Mouse (Mus musculus) lung, embryonic 14.5 days (tissue): ENCODE results near the gene Fam193b. TPM values are rescaled to one million over a fixed set of nuclear protein-coding genes. Genes with fewer than 3 reads are reported as not detected.
A peak's percentile ranks its signal among the peaks of the same experiment; 100 is the strongest.

Experiments used
- ATAC-seq: fragments of 200-750 bp; cut with Nextera tagmentation; 2 replicates; pipeline ENCODE4 v1.8.0; 2017; ENCODE audit warnings: mild to moderate bottlenecking, moderate TSS enrichment, moderate library complexity; ENCODE audit not compliant: insufficient read depth
- DNase-seq: peaks from one replicate; pipeline ENCODE4 v3.0.0-alpha.2; 2015
- H3K27ac ChIP-seq: fragments of 300-500 bp; sonication (generic); 2 replicates; pipeline ENCODE4 v1.5.1; 2014; ENCODE audit warnings: low read depth, mild to moderate bottlenecking, moderate library complexity
- H3K27me3 ChIP-seq: fragments of 300-500 bp; sonication (generic); 2 replicates; pipeline ENCODE4 v1.6.1; 2014; ENCODE audit warnings: low read length, control low read depth; ENCODE audit not compliant: insufficient read depth
- H3K36me3 ChIP-seq: fragments of 300-500 bp; sonication (generic); 2 replicates; pipeline ENCODE4 v1.6.1; 2014; ENCODE audit warnings: control low read depth; ENCODE audit not compliant: insufficient read depth
- H3K4me1 ChIP-seq: fragments of 300-500 bp; sonication (generic); 2 replicates; pipeline ENCODE4 v1.6.1; 2014; ENCODE audit warnings: antibody characterized with exemption, control low read depth; ENCODE audit not compliant: insufficient read depth
- H3K4me2 ChIP-seq: fragments of 300-500 bp; sonication (generic); 2 replicates; pipeline ENCODE4 v1.6.1; 2014; ENCODE audit warnings: mild to moderate bottlenecking
- H3K4me3 ChIP-seq: fragments of 300-500 bp; sonication (generic); 2 replicates; pipeline ENCODE4 v1.5.1; 2014; ENCODE audit warnings: low read depth, low read length
- H3K9ac ChIP-seq: fragments of 300-500 bp; sonication (generic); 2 replicates; pipeline ENCODE4 v1.6.1; 2014
- H3K9me3 ChIP-seq: fragments of 300-500 bp; sonication (generic); 2 replicates; pipeline ENCODE4 v1.6.1; 2016; ENCODE audit warnings: low read depth, low read length, control low read depth
- CTCF ChIP-seq: IDR thresholded peaks from 2 replicates; pipeline ENCODE4 v1.5.1; 2016; ENCODE audit warnings: antibody characterized with exemption, low read depth
- WGBS: fragments of 180-500 bp; shearing (Covaris S2); extraction: QIAGEN DNeasy Blood & Tissue Kit; methylation state at CpG from one replicate; pipeline ENCODE4 v1.1.7; 2014; 5-methylcytosine and 5-hydroxymethylcytosine counted together
- polyA plus RNA-seq: library from polyadenylated mRNA; unstranded; fragments of >200 nt; fragmentation: Nextera tagmentation; extraction: Ambion mirVana; gene quantifications from 2 replicates; pipeline ENCODE4 v1.2.1, GENCODE M21; 2014

Gene Fam193b
- polyA plus RNA-seq, 1 experiment from 2014 or later: 38.4 TPM

- no peaks in the 10 kb centered on the region for H3K27me3 ChIP-seq
- no peaks in the 10 kb centered on the region; the same call in 1 of the 2 replicates for H3K4me1 ChIP-seq
- DNase-seq (no peak), ATAC-seq (no peak)
- no peak overlapping the region for H3K4me2 ChIP-seq
- 84% methylated on average over 3 of the region's 3 CpGs for WGBS
- TF ChIP-seq CTCF: no peak
- no peak overlapping the region for H3K4me3 ChIP-seq
- no peak overlapping the region for H3K9ac ChIP-seq
- no peak overlapping the region for H3K27ac ChIP-seq
- H3K36me3 ChIP-seq: peaks cover 38% of the 10 kb centered on the region
- H3K9me3 ChIP-seq: no peaks in the 10 kb centered on the region
These were observed 33.7 kb upstream of the Fam193b start for GRCm38 (mm10) chr13:55604606-55605005.

- TF ChIP-seq CTCF: peak; percentile 96
- Histone ChIP-seq H3K4me1 (no peaks in the 10 kb centered on the region; the same call in 1 of the 2 replicates), H3K36me3 (peaks cover 29% of the 10 kb centered on the region), H3K4me3 (no peak overlapping the region), H3K4me2 (no peak overlapping the region), H3K9ac (no peak overlapping the region), H3K27me3 (no peaks in the 10 kb centered on the region), H3K9me3 (no peaks in the 10 kb centered on the region), H3K27ac (no peak overlapping the region)
- ATAC-seq (no peak), DNase-seq (peak; percentile 93)
- 4% methylated on average over 3 of the region's 3 CpGs for WGBS
These were observed 30.7 kb upstream of the Fam193b start for GRCm38 (mm10) chr13:55601611-55602010.

GRCm38 (mm10) chr13:55600657-55601056 is 29.7 kb upstream of the Fam193b start:
- DNase-seq: peak; percentile 21
- H3K27ac ChIP-seq: no peak overlapping the region

GRCm38 (mm10) chr13:55599566-55600540 is 28.9 kb upstream of the Fam193b start, which contains the start of gene B4galt7:
Gene B4galt7 (plus strand): TSS chr13:55599896.
- H3K4me2 ChIP-seq: peak within 1 kb of the TSS; percentile 74
- H3K4me3 ChIP-seq: peak within 1 kb of the TSS; percentile 89
- H3K27me3 ChIP-seq: no peaks in the 10 kb centered on the region
- WGBS: 7% methylated on average over 49 of the region's 51 CpGs
- peak within 1 kb of the TSS; percentile 33; the same call in 1 of the 2 replicates for H3K27ac ChIP-seq
- H3K9ac ChIP-seq: peak within 1 kb of the TSS; percentile 81
- TF ChIP-seq CTCF: no peak
- ATAC-seq (peak; percentile 95), DNase-seq (peak; percentile 86)
- peaks cover 37% of the 10 kb centered on the region for H3K36me3 ChIP-seq
- no peaks in the 10 kb centered on the region; the same call in 1 of the 2 replicates for H3K4me1 ChIP-seq
- H3K9me3 ChIP-seq: no peaks in the 10 kb centered on the region

More at GRCm38 (mm10) chr13:55600657-55601056, 29.7 kb upstream of the Fam193b start:
- Histone ChIP-seq H3K36me3 (peaks cover 29% of the 10 kb centered on the region), H3K4me1 (no peaks in the 10 kb centered on the region; the same call in 1 of the 2 replicates), H3K4me3 (peak overlapping the region; percentile 89), H3K4me2 (peak overlapping the region; percentile 74), H3K27me3 (no peaks in the 10 kb centered on the region), H3K9me3 (no peaks in the 10 kb centered on the region), H3K9ac (peak overlapping the region; percentile 81)
- 13% methylated on average over 9 of the region's 9 CpGs for WGBS
- ATAC-seq: no peak
- no peak for TF ChIP-seq CTCF

GRCm38 (mm10) chr13:55596802-55597201 is 25.9 kb upstream of the Fam193b start:
- ATAC-seq: no peak
- WGBS: 94% methylated on average over 12 of the region's 12 CpGs
- Histone ChIP-seq H3K27me3 (no peaks in the 10 kb centered on the region), H3K9ac (no peak overlapping the region), H3K4me1 (no peaks in the 10 kb centered on the region; the same call in 1 of the 2 replicates), H3K9me3 (no peaks in the 10 kb centered on the region), H3K4me3 (no peak overlapping the region), H3K36me3 (peaks cover 41% of the 10 kb centered on the region), H3K4me2 (no peak overlapping the region), H3K27ac (no peak overlapping the region)
- DNase-seq: no peak
- no peak for TF ChIP-seq CTCF

- Histone ChIP-seq H3K4me1 (no peaks in the 10 kb centered on the region), H3K27me3 (no peaks in the 10 kb centered on the region), H3K9ac (no peak overlapping the region), H3K36me3 (peaks cover 41% of the 10 kb centered on the region), H3K4me3 (no peak overlapping the region), H3K27ac (no peak overlapping the region), H3K9me3 (no peaks in the 10 kb centered on the region), H3K4me2 (no peak overlapping the region)
- no peak for TF ChIP-seq CTCF
- DNase-seq (no peak), ATAC-seq (no peak)
- 88% methylated on average over 12 of the region's 12 CpGs for WGBS
These were observed 24.5 kb upstream of the Fam193b start for GRCm38 (mm10) chr13:55595375-55595774.

GRCm38 (mm10) chr13:55593254-55593747 is 22.4 kb upstream of the Fam193b start:
- no peaks in the 10 kb centered on the region for H3K9me3 ChIP-seq
- no peaks in the 10 kb centered on the region for H3K4me1 ChIP-seq
- under 1% methylated on average over 31 of the region's 31 CpGs for WGBS
- H3K4me3 ChIP-seq: peak overlapping the region; percentile 89
- peak overlapping the region; percentile 48; the same call in 1 of the 2 replicates for H3K27ac ChIP-seq
- H3K4me2 ChIP-seq: peak overlapping the region; percentile 85
- TF ChIP-seq CTCF: no peak
- no peak for DNase-seq
- peaks cover 38% of the 10 kb centered on the region for H3K36me3 ChIP-seq
- peak overlapping the region; percentile 90 for H3K9ac ChIP-seq
- no peaks in the 10 kb centered on the region for H3K27me3 ChIP-seq
- peak; percentile 56 for ATAC-seq
